ENCODE assay signal across 7 mouse cellular contexts in the genomic region with DNA sequence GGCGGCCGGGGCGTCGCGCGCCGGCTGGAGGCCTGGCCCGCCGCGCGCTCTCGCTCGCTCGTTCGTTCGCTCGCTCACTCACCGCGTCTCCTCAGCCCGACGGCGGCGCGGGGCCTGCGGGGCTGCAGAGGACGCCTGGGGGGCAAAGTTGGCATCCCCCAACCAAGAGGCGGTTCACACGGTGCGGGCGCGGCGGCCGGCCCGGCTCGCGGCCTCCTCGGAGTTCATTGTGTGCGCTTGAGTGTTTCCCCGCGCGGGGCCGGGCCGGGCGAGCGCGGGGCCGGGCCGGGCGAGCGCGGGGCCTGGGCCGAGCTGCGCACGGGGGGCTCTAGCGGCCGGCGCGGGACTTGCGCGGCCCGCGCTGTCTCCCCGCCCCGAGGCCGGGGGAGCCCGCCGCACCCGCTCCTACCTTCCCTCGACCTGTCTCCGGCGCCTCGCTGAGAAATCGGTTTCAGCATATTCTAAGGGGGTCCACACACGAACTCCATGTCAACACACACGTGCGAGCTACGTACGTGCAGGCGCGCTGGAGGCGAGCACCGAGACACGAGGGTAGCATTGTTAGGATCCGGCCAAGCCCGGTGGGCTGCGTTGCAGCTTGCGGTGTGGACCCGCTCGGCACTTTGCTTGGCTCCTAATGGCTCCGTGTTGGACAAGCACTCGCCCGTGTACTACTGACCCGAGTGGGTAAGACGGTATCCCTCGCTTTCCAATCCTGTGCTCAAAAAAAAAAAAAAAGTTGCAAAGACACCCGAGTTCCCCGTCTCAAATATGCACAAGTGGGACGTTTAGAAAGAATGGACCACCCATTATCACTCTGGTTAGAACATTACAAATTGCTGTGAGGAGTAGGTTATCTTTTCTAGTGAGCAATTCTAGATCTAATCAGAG. TPM values are rescaled to one million over a fixed set of nuclear protein-coding genes. Genes with fewer than 3 reads are reported as not detected.
DNase-seq lines count a peak whose midpoint lies in the region; ATAC-seq lines count a peak whose summit lies in the region.

TSS of gene Zmynd11 (minus strand) at position 685 of the 891 bp plus-strand sequence.

- H3K4me3 ChIP-seq in intestine, embryonic 15.5 days (replicated peaks): peak within 1 kb of the TSS; percentile 93
- peak within 1 kb of the TSS; percentile 94 for H3K4me3 ChIP-seq in limb, embryonic 10.5 days
- H3K4me3 ChIP-seq in midbrain, embryonic 11.5 days (ENCODE audit: low read depth, low read length): peak within 1 kb of the TSS; percentile 97

- 0% methylated on average over 96 of the region's 98 CpGs for WGBS in intestine, embryonic 15.5 days
- under 1% methylated on average over 85 of the region's 98 CpGs for WGBS in limb, embryonic 10.5 days
- under 1% methylated on average over 77 of the region's 98 CpGs for WGBS in midbrain, embryonic 11.5 days

- no peaks in the 10 kb centered on the region for H3K9me3 ChIP-seq in intestine, embryonic 15.5 days
- no peaks in the 10 kb centered on the region for H3K9me3 ChIP-seq in limb, embryonic 10.5 days (replicated peaks)
- no peaks in the 10 kb centered on the region for H3K9me3 ChIP-seq in midbrain, embryonic 11.5 days (ENCODE audit: control insufficient read depth, low read length)

- peak within 1 kb of the TSS; percentile 99 for H3K27ac ChIP-seq in intestine, embryonic 15.5 days
- peak within 1 kb of the TSS; percentile 100 for H3K27ac ChIP-seq in limb, embryonic 10.5 days
- H3K27ac ChIP-seq in midbrain, embryonic 11.5 days (ENCODE audit: low read depth, low read length): peak within 1 kb of the TSS; percentile 99

- peak within 1 kb of the TSS; percentile 74 for H3K4me2 ChIP-seq in intestine, embryonic 15.5 days (replicated peaks)
- peak within 1 kb of the TSS; percentile 75 for H3K4me2 ChIP-seq in midbrain, embryonic 11.5 days

- DNase-seq in adrenal gland, adult 2 months: peak; percentile 79
- DNase-seq in embryo, embryonic 10.5 days (ENCODE audit: low spot score): peak; percentile 73
- DNase-seq in gastrocnemius, postnatal 4 days (ENCODE audit: low spot score in 2 of 2): peak; percentile 39 to 62
- DNase-seq in limb, embryonic 10.5 days (ENCODE audit: low spot score): peak; percentile 76
- peak; percentile 95 for DNase-seq in midbrain, embryonic 11.5 days (ENCODE audit: low spot score, missing footprints)
- peak; percentile 62 for DNase-seq in right cerebral cortex, postnatal 4 days

- peak; percentile 81 for ATAC-seq in intestine, embryonic 15.5 days
- peak; percentile 85 for ATAC-seq in midbrain, embryonic 11.5 days (ENCODE audit: low FRiP score)

- H3K27me3 ChIP-seq in intestine, embryonic 15.5 days (replicated peaks): no peaks in the 10 kb centered on the region
- no peaks in the 10 kb centered on the region for H3K27me3 ChIP-seq in limb, embryonic 10.5 days (ENCODE audit: low read depth, poor library complexity, severe bottlenecking)
- H3K27me3 ChIP-seq in midbrain, embryonic 11.5 days (ENCODE audit: control insufficient read depth, insufficient read depth, low read length): no peaks in the 10 kb centered on the region

- peaks cover 15% of the 10 kb centered on the region for H3K4me1 ChIP-seq in intestine, embryonic 15.5 days (replicated peaks)
- H3K4me1 ChIP-seq in limb, embryonic 10.5 days: peaks cover 45% of the 10 kb centered on the region
- peaks cover 30% of the 10 kb centered on the region for H3K4me1 ChIP-seq in midbrain, embryonic 11.5 days (ENCODE audit: control insufficient read depth, insufficient read depth, low read length)

- H3K36me3 ChIP-seq in intestine, embryonic 15.5 days: no peaks in the 10 kb centered on the region
- no peaks in the 10 kb centered on the region for H3K36me3 ChIP-seq in limb, embryonic 10.5 days
- H3K36me3 ChIP-seq in midbrain, embryonic 11.5 days (ENCODE audit: control insufficient read depth, insufficient read depth, low read length): no peaks in the 10 kb centered on the region

- peak within 1 kb of the TSS; percentile 100 for H3K9ac ChIP-seq in intestine, embryonic 15.5 days
- H3K9ac ChIP-seq in midbrain, embryonic 11.5 days (ENCODE audit: low read length): peak within 1 kb of the TSS; percentile 100

RNA-seq across cellular contexts. Expression of gene Zmynd11, which starts in this region (rescaled TPM):
- 100 to 1,000 TPM; 132 to 155 TPM for total RNA-seq in adrenal gland, adult 2 months (2021)
- 31.4 and 35.9 TPM in 2 replicates for polyA plus RNA-seq in adrenal gland, adult 2 months (2012; rRNA removed)
- total RNA-seq in gastrocnemius, postnatal 4 days (2021): 100 to 1,000 TPM; 114 to 130 TPM
- polyA plus RNA-seq in intestine, embryonic 15.5 days (2015; fragmentation: Nextera tagmentation; extraction: Ambion mirVana): 78.1 and 87.9 TPM in 2 replicates
- 74.5 and 86.3 TPM in 2 replicates for polyA plus RNA-seq in limb, embryonic 10.5 days (2016; fragmentation: Nextera tagmentation; extraction: Ambion mirVana)
- 153 TPM in 2 replicates for polyA plus RNA-seq in midbrain, embryonic 11.5 days (2014; fragmentation: Nextera tagmentation; extraction: Ambion mirVana)

Comparison
In these comparisons a context has a peak if more than half of its experiments do, and no peak if none do; other contexts are left out.
1. Peak in every context shown above with its lines: DNase-seq, ATAC-seq, H3K4me3 ChIP-seq and H3K27ac ChIP-seq.